Mouse (Mus musculus) brain, embryonic 14.5 days (tissue): ENCODE measurements at regions not wholly inside any gene's neighbourhood (a gene's known extent, or its start where the extent isn't known, plus 50 kb on each side); places are given as distances from the start of the nearest gene placed in this dataset.

Experiments
- CTCF ChIP-seq: fragments of 200-500 bp; IDR thresholded peaks from 2 replicates; pipeline ENCODE4 v1.5.1; 2012; ENCODE audit warnings: inconsistent platforms, mild to moderate bottlenecking, moderate library complexity, borderline replicate concordance; ENCODE audit not compliant: insufficient read depth, insufficient read length; ENCODE audit errors: extremely low read depth
- POLR2A ChIP-seq: fragments of 200-500 bp; IDR thresholded peaks from 2 replicates; pipeline ENCODE4 v1.6.1; 2012; ENCODE audit warnings: mild to moderate bottlenecking, inconsistent platforms, borderline replicate concordance; ENCODE audit not compliant: poor library complexity, insufficient read depth, insufficient read length, severe bottlenecking; ENCODE audit errors: extremely low read depth

- no peak for TF ChIP-seq CTCF
- TF ChIP-seq POLR2A: no peak
Observed at GRCm38 (mm10) chr4:142956376-142956775, 256.4 kb downstream of the Prdm2 start.
